In genomic region chr2:85043623-85044022, GRCm38 (mm10) we compare ENCODE assay signal across 36 mouse cellular contexts. TPM values are rescaled to one million over a fixed set of nuclear protein-coding genes. Genes with fewer than 3 reads are reported as not detected.
DNase-seq lines count a peak whose midpoint lies in the region; ATAC-seq and TF ChIP-seq lines count a peak whose summit lies in the region.
"Had no signal": no experiment of that assay in that cellular context is flagged by ENCODE, and none has a peak within 500 bp of the region (broad histone marks: within the 10 kb centered on the region; RNA-seq: fewer than 3 reads in every experiment).

No protein-coding gene starts in this region.

- peaks cover 25% of the 10 kb centered on the region for H3K4me1 ChIP-seq in heart, embryonic 10.5 days
- H3K4me1 ChIP-seq in stomach, postnatal 0 days (replicated peaks; ENCODE audit: control insufficient read depth, insufficient read depth): 0 out of 2 replicates have a peak, but pooled peaks cover 4% of the 10 kb centered on the region

- H3K4me3 ChIP-seq in heart, embryonic 10.5 days: no peak overlapping the region
- H3K4me3 ChIP-seq in stomach, postnatal 0 days (ENCODE audit: low read depth, low read length): no peak overlapping the region
- H3K4me3 ChIP-seq: embryonic facial prominence, embryonic 10.5 days; embryonic facial prominence, embryonic 13.5 days; erythroblast, embryonic 14.5 days; forebrain, embryonic 12.5 days; forebrain, embryonic 15.5 days; heart, embryonic 12.5 days; heart, embryonic 15.5 days; hindbrain, embryonic 10.5 days; hindbrain, embryonic 13.5 days had no signal

- WGBS in heart, embryonic 10.5 days: 93% methylated on average over 7 of the region's 7 CpGs
- 88% methylated on average over 7 of the region's 7 CpGs for WGBS in stomach, postnatal 0 days

- H3K36me3 ChIP-seq in heart, embryonic 10.5 days: peaks cover 82% of the 10 kb centered on the region
- peaks cover 39% of the 10 kb centered on the region for H3K36me3 ChIP-seq in stomach, postnatal 0 days (ENCODE audit: control insufficient read depth, insufficient read depth, low read length)

- H3K27ac ChIP-seq in heart, embryonic 10.5 days: no peak overlapping the region
- no peak overlapping the region for H3K27ac ChIP-seq in stomach, postnatal 0 days (replicated peaks)
- H3K27ac ChIP-seq: embryonic facial prominence, embryonic 10.5 days; embryonic facial prominence, embryonic 13.5 days; forebrain, embryonic 12.5 days; forebrain, embryonic 15.5 days; heart, embryonic 15.5 days; hindbrain, embryonic 10.5 days; hindbrain, embryonic 13.5 days had no signal

- H3K4me2 ChIP-seq in stomach, postnatal 0 days (replicated peaks; ENCODE audit: low read depth): no peak overlapping the region
- H3K4me2 ChIP-seq: embryonic facial prominence, embryonic 13.5 days; forebrain, embryonic 12.5 days; forebrain, embryonic 15.5 days; heart, embryonic 12.5 days; heart, embryonic 15.5 days; hindbrain, embryonic 13.5 days had no signal

- H3K9me3 ChIP-seq in heart, embryonic 10.5 days: no peaks in the 10 kb centered on the region
- no peaks in the 10 kb centered on the region for H3K9me3 ChIP-seq in stomach, postnatal 0 days (ENCODE audit: control insufficient read depth, low read length)
- H3K9me3 ChIP-seq: embryonic facial prominence, embryonic 10.5 days; embryonic facial prominence, embryonic 13.5 days; forebrain, embryonic 12.5 days; forebrain, embryonic 15.5 days; G1E; heart, embryonic 12.5 days; heart, embryonic 15.5 days; hindbrain, embryonic 10.5 days; hindbrain, embryonic 13.5 days had no signal

- no peak for TF ChIP-seq CTCF in stomach, postnatal 0 days (IDR thresholded peaks at IDR 0.05; ENCODE audit: low read depth)

- peak; percentile 82 for DNase-seq in heart, adult 11 months
- DNase-seq in heart, embryonic 10.5 days (ENCODE audit: low spot score): no peak
- peak; percentile 48 for DNase-seq in layer of hippocampus, adult 9-11 months
- DNase-seq in layer of hippocampus, postnatal 14 days (ENCODE audit: low spot score in 2 of 2): no peak
- peak; percentile 43 for DNase-seq in spleen, postnatal 36 days (ENCODE audit: low spot score in 2 of 2)
- DNase-seq in spleen, postnatal 4 days (ENCODE audit: low spot score in 2 of 2): no peak
- DNase-seq in urinary bladder, adult 2 months (ENCODE audit: low spot score): no peak
- no peak for DNase-seq in stomach, postnatal 0 days (ENCODE audit: low spot score)
- DNase-seq: adrenal gland, postnatal 10 days; adrenal gland, postnatal 36 days; cerebellum, adult 11-12 months; cerebellum, adult 8-10 months; cerebellum, postnatal 10 days; cerebellum, postnatal 36 days; embryo, embryonic 11 days; gastrocnemius, postnatal 36 days; heart, postnatal 10 days; heart, postnatal 36 days had no signal

- H3K9ac ChIP-seq in stomach, postnatal 0 days (ENCODE audit: low read length): no peak overlapping the region
- H3K9ac ChIP-seq: embryonic facial prominence, embryonic 13.5 days; forebrain, embryonic 12.5 days; forebrain, embryonic 15.5 days; heart, embryonic 12.5 days; heart, embryonic 15.5 days; hindbrain, embryonic 13.5 days had no signal

- no peaks in the 10 kb centered on the region for H3K27me3 ChIP-seq in heart, embryonic 10.5 days (ENCODE audit: insufficient read depth, poor library complexity, severe bottlenecking)
- no peaks in the 10 kb centered on the region for H3K27me3 ChIP-seq in stomach, postnatal 0 days (ENCODE audit: control insufficient read depth, insufficient read depth, low read length)
- H3K27me3 ChIP-seq: CH12.LX; embryonic facial prominence, embryonic 13.5 days; forebrain, embryonic 12.5 days; forebrain, embryonic 15.5 days; heart, embryonic 12.5 days; heart, embryonic 15.5 days; hindbrain, embryonic 13.5 days; Patski had no signal

- ATAC-seq in stomach, postnatal 0 days (ENCODE audit: low FRiP score, low TSS enrichment): no peak
- ATAC-seq: forebrain, embryonic 15.5 days; hindbrain, embryonic 16.5 days; Patski had no signal

- no peak for TF ChIP-seq EP300 in stomach, postnatal 0 days (optimal IDR thresholded peaks at IDR 0.05)

RNA-seq across cellular contexts. Expression of gene Tnks1bp1, which starts 4.2 kb away (rescaled TPM):
- 24.7 and 25.9 TPM in 2 replicates for polyA plus RNA-seq in heart, embryonic 10.5 days (2016; fragmentation: Nextera tagmentation; extraction: Ambion mirVana)
- total RNA-seq in layer of hippocampus, postnatal 14 days (2021): 100 to 1,000 TPM; 128 to 141 TPM
- 53.7 and 71.5 TPM in 2 replicates for polyA plus RNA-seq in urinary bladder, adult 2 months (2012; rRNA removed)
- polyA plus RNA-seq in stomach, postnatal 0 days (2015; fragmentation: Nextera tagmentation; extraction: Ambion mirVana): 32.9 and 34.0 TPM in 2 replicates

RNA-seq across cellular contexts. Expression of gene P2rx3, which starts 6.4 kb away (rescaled TPM):
- polyA plus RNA-seq in heart, embryonic 10.5 days (2016; fragmentation: Nextera tagmentation; extraction: Ambion mirVana): 1.1 and 1.6 TPM in 2 replicates
- 1 to 10 TPM; 2.8 to 3.4 TPM for total RNA-seq in layer of hippocampus, postnatal 14 days (2021)
- 0.60 and 0.87 TPM in 2 replicates for polyA plus RNA-seq in urinary bladder, adult 2 months (2012; rRNA removed)
- polyA plus RNA-seq in stomach, postnatal 0 days (2015; fragmentation: Nextera tagmentation; extraction: Ambion mirVana): 0.62 and 0.73 TPM in 2 replicates
- polyA plus RNA-seq: erythroblast, embryonic 14.5 days; G1E had no signal

RNA-seq across cellular contexts. Expression of gene Ssrp1, which starts 6.6 kb away (rescaled TPM):
- polyA plus RNA-seq in heart, embryonic 10.5 days (2016; fragmentation: Nextera tagmentation; extraction: Ambion mirVana): 223 and 273 TPM in 2 replicates
- total RNA-seq in layer of hippocampus, postnatal 14 days (2021): 100 to 1,000 TPM; 104 TPM
- polyA plus RNA-seq in urinary bladder, adult 2 months (2012; rRNA removed): 81.0 and 88.4 TPM in 2 replicates
- polyA plus RNA-seq in stomach, postnatal 0 days (2015; fragmentation: Nextera tagmentation; extraction: Ambion mirVana): 84.8 and 90.0 TPM in 2 replicates

RNA-seq across cellular contexts. Expression of gene Prg3, which starts 55.6 kb away (rescaled TPM):
- polyA plus RNA-seq in heart, embryonic 10.5 days (2016; fragmentation: Nextera tagmentation; extraction: Ambion mirVana): 0.31 TPM in 1 of 2 replicates, not detected in the other
- total RNA-seq in layer of hippocampus, postnatal 14 days (2021): not detected
- not detected in 2 replicates for polyA plus RNA-seq in urinary bladder, adult 2 months (2012; rRNA removed)
- not detected in 2 replicates for polyA plus RNA-seq in stomach, postnatal 0 days (2015; fragmentation: Nextera tagmentation; extraction: Ambion mirVana)
- total RNA-seq: adrenal gland, adult 18-20 months; adrenal gland, postnatal 36 days; CH12.LX; gastrocnemius, adult 8-10 months; gastrocnemius, postnatal 36 days; heart, adult 8-10 months; heart, postnatal 10 days; heart, postnatal 36 days had no signal
- polyA plus RNA-seq: brain, embryonic 14.5 days; cortical plate, adult 2 months; embryonic facial prominence, embryonic 10.5 days; forebrain, embryonic 12.5 days; forebrain, embryonic 15.5 days; heart, embryonic 15.5 days; hindbrain, embryonic 10.5 days; hindbrain, embryonic 13.5 days; hindbrain, embryonic 16.5 days; Patski had no signal

Comparison
In these comparisons a context has a peak if more than half of its experiments do, and no peak if none do; other contexts are left out.
1. DNase-seq: peak in heart, adult 11 months (single experiment), layer of hippocampus, adult 9-11 months (single experiment) and spleen, postnatal 36 days (2 of 2); none in heart, embryonic 10.5 days (single experiment), layer of hippocampus, postnatal 14 days (0 of 2), spleen, postnatal 4 days (0 of 2), urinary bladder, adult 2 months (single experiment) and stomach, postnatal 0 days (single experiment).